Mouse (Mus musculus) forebrain, embryonic 10.5 days (tissue): ENCODE data around the gene Dera. TPM values are rescaled to one million over a fixed set of nuclear protein-coding genes. Genes with fewer than 3 reads are reported as not detected.

Experiments
- DNase-seq: peaks from one replicate; pipeline ENCODE4 v3.0.0-alpha.2; 2017; ENCODE audit warnings: low spot score; ENCODE audit errors: extremely low spot score
- H3K27ac ChIP-seq: fragments of 300-500 bp; sonication (generic); 2 replicates; pipeline ENCODE4 v1.5.1; 2016; ENCODE audit warnings: mild to moderate bottlenecking
- H3K27me3 ChIP-seq: fragments of 300-500 bp; sonication (generic); 2 replicates; pipeline ENCODE4 v1.6.1; 2016; ENCODE audit warnings: mild to moderate bottlenecking; ENCODE audit not compliant: poor library complexity, severe bottlenecking
- H3K36me3 ChIP-seq: fragments of 300-500 bp; sonication (generic); replicated peaks from 2 replicates; pipeline ENCODE4 v1.6.1; 2016; ENCODE audit warnings: mild to moderate bottlenecking, moderate library complexity
- H3K4me1 ChIP-seq: fragments of 300-500 bp; sonication (generic); 2 replicates; pipeline ENCODE4 v1.6.1; 2016
- H3K4me3 ChIP-seq: fragments of 300-500 bp; sonication (generic); 2 replicates; pipeline ENCODE4 v1.5.1; 2016; ENCODE audit warnings: mild to moderate bottlenecking, moderate library complexity
- H3K9me3 ChIP-seq: fragments of 300-500 bp; sonication (generic); 2 replicates; pipeline ENCODE4 v1.6.1; 2016; ENCODE audit warnings: mild to moderate bottlenecking, moderate library complexity
- WGBS: fragments of 180-500 bp; shearing (Covaris S2); methylation state at CpG from one replicate; pipeline ENCODE4 v1.1.7; 2016; 5-methylcytosine and 5-hydroxymethylcytosine counted together
- polyA plus RNA-seq: library from polyadenylated mRNA; unstranded; fragments of >200 nt; fragmentation: Nextera tagmentation; extraction: Ambion mirVana; gene quantifications from 2 replicates; pipeline ENCODE4 v1.2.1, GENCODE M21; 2016

Dera gene
- polyA plus RNA-seq, 1 experiment from 2014 or later, result 67.2 TPM

GRCm38 (mm10) chr6:137766177-137766576 lies 11.8 kb downstream of the Dera start:
- H3K9me3 ChIP-seq, result no peaks in the 10 kb centered on the region
- no peak for DNase-seq
- H3K4me3 ChIP-seq, result no peak overlapping the region
- peaks cover 1% of the 10 kb centered on the region; the same call in 1 of the 2 replicates for H3K36me3 ChIP-seq
- H3K27ac ChIP-seq, result no peak overlapping the region
- H3K4me1 ChIP-seq, result peaks cover 18% of the 10 kb centered on the region
- H3K27me3 ChIP-seq, result no peaks in the 10 kb centered on the region

GRCm38 (mm10) chr6:137771621-137772250 lies 17.4 kb downstream of the Dera start:
- H3K27me3 ChIP-seq, result no peaks in the 10 kb centered on the region

GRCm38 (mm10) chr6:137772918-137773636 lies 18.7 kb downstream of the Dera start:
- no peak overlapping the region for H3K27ac ChIP-seq
- WGBS, result 87% methylated on average over 8 of the region's 8 CpGs
- no peak for DNase-seq
- H3K36me3 ChIP-seq, result no peaks in the 10 kb centered on the region
- H3K27me3 ChIP-seq, result no peaks in the 10 kb centered on the region
- H3K9me3 ChIP-seq, result no peaks in the 10 kb centered on the region
- no peak overlapping the region for H3K4me3 ChIP-seq
- no peaks in the 10 kb centered on the region for H3K4me1 ChIP-seq

More at GRCm38 (mm10) chr6:137771621-137772250, 17.4 kb downstream of the Dera start:
- WGBS, result 69% methylated on average over 3 of the region's 3 CpGs
- DNase-seq, result no peak
- Histone ChIP-seq H3K4me1 (no peaks in the 10 kb centered on the region), H3K4me3 (no peak overlapping the region), H3K36me3 (no peaks in the 10 kb centered on the region), H3K27ac (no peak overlapping the region), H3K9me3 (no peaks in the 10 kb centered on the region)

- no peak overlapping the region for H3K27ac ChIP-seq
- no peaks in the 10 kb centered on the region for H3K4me1 ChIP-seq
- no peak for DNase-seq
- H3K9me3 ChIP-seq, result no peaks in the 10 kb centered on the region
- H3K36me3 ChIP-seq, result no peaks in the 10 kb centered on the region
- H3K27me3 ChIP-seq, result no peaks in the 10 kb centered on the region
- H3K4me3 ChIP-seq, result no peak overlapping the region
- WGBS, result 91% methylated on average over 6 of the region's 6 CpGs
These were observed 19.3 kb downstream of the Dera start for GRCm38 (mm10) chr6:137773637-137774028.

GRCm38 (mm10) chr6:137774166-137774565 lies 19.8 kb downstream of the Dera start:
- WGBS, result 94% methylated on average over 13 of the region's 13 CpGs
- H3K27me3 ChIP-seq, result no peaks in the 10 kb centered on the region
- no peaks in the 10 kb centered on the region for H3K36me3 ChIP-seq
- no peak overlapping the region for H3K27ac ChIP-seq
- no peak overlapping the region for H3K4me3 ChIP-seq
- no peaks in the 10 kb centered on the region for H3K4me1 ChIP-seq
- no peak for DNase-seq
- H3K9me3 ChIP-seq, result no peaks in the 10 kb centered on the region

GRCm38 (mm10) chr6:137775159-137775558 lies 20.8 kb downstream of the Dera start:
- no peak overlapping the region for H3K4me3 ChIP-seq
- DNase-seq, result no peak
- WGBS, result 90% methylated on average over 8 of the region's 8 CpGs
- H3K36me3 ChIP-seq, result 0 out of 2 replicates have a peak, but pooled peaks cover 3% of the 10 kb centered on the region
- H3K27ac ChIP-seq, result no peak overlapping the region
- H3K9me3 ChIP-seq, result no peaks in the 10 kb centered on the region
- no peaks in the 10 kb centered on the region for H3K27me3 ChIP-seq
- no peaks in the 10 kb centered on the region for H3K4me1 ChIP-seq

- Histone ChIP-seq H3K4me3 (no peak overlapping the region), H3K4me1 (no peaks in the 10 kb centered on the region), H3K27ac (no peak overlapping the region), H3K36me3 (0 out of 2 replicates have a peak, but pooled peaks cover 3% of the 10 kb centered on the region), H3K9me3 (no peaks in the 10 kb centered on the region), H3K27me3 (no peaks in the 10 kb centered on the region)
- WGBS, result 89% methylated on average over 8 of the region's 8 CpGs
- DNase-seq, result no peak
These were observed 22.6 kb downstream of the Dera start for GRCm38 (mm10) chr6:137776981-137777380.

GRCm38 (mm10) chr6:137783899-137784637 lies 29.7 kb downstream of the Dera start:
- no peak overlapping the region for H3K27ac ChIP-seq
- peaks cover 10% of the 10 kb centered on the region; the same call in 1 of the 2 replicates for H3K36me3 ChIP-seq
- no peaks in the 10 kb centered on the region; the same call in 1 of the 2 replicates for H3K4me1 ChIP-seq
- H3K27me3 ChIP-seq, result no peaks in the 10 kb centered on the region
- H3K9me3 ChIP-seq, result no peaks in the 10 kb centered on the region
- 94% methylated on average over 7 of the region's 7 CpGs for WGBS
- no peak for DNase-seq
- no peak overlapping the region for H3K4me3 ChIP-seq

GRCm38 (mm10) chr6:137788976-137789590 lies 34.7 kb downstream of the Dera start:
- no peak overlapping the region for H3K27ac ChIP-seq
- H3K27me3 ChIP-seq, result no peaks in the 10 kb centered on the region
- no peaks in the 10 kb centered on the region for H3K9me3 ChIP-seq
- H3K4me1 ChIP-seq, result peaks cover 9% of the 10 kb centered on the region; the same call in 1 of the 2 replicates
- no peak overlapping the region for H3K4me3 ChIP-seq
- 81% methylated on average over 9 of the region's 9 CpGs for WGBS
- peaks cover 11% of the 10 kb centered on the region for H3K36me3 ChIP-seq
- no peak for DNase-seq

- 74% methylated on average over 2 of the region's 2 CpGs for WGBS
- Histone ChIP-seq H3K36me3 (peaks cover 11% of the 10 kb centered on the region), H3K27me3 (no peaks in the 10 kb centered on the region), H3K4me3 (no peak overlapping the region), H3K27ac (no peak overlapping the region), H3K4me1 (peaks cover 9% of the 10 kb centered on the region; the same call in 1 of the 2 replicates), H3K9me3 (no peaks in the 10 kb centered on the region)
- no peak for DNase-seq
These were observed 35.3 kb downstream of the Dera start for GRCm38 (mm10) chr6:137789658-137790057.

- Histone ChIP-seq H3K9me3 (peaks cover 9% of the 10 kb centered on the region), H3K36me3 (peaks cover 22% of the 10 kb centered on the region), H3K4me1 (peaks cover 16% of the 10 kb centered on the region), H3K4me3 (no peak overlapping the region), H3K27me3 (no peaks in the 10 kb centered on the region), H3K27ac (no peak overlapping the region)
- no peak for DNase-seq
- 84% methylated on average over 2 of the region's 2 CpGs for WGBS
These were observed 41.1 kb downstream of the Dera start for GRCm38 (mm10) chr6:137795494-137795893.
